Mouse (Mus musculus) megakaryocyte, embryonic 14.5 days (primary cell): ENCODE measurements around the gene Dapl1.

Experiments
- FLI1 ChIP-seq: IDR thresholded peaks from 2 replicates; pipeline ENCODE4 v1.6.1; 2012; ENCODE audit warnings: low read length, inconsistent platforms, mixed read lengths
- GATA1 ChIP-seq: IDR thresholded peaks from 3 replicates; pipeline ENCODE4 v1.6.1; 2012; ENCODE audit warnings: mixed read lengths, low read length, inconsistent platforms, borderline replicate concordance

DNA sequence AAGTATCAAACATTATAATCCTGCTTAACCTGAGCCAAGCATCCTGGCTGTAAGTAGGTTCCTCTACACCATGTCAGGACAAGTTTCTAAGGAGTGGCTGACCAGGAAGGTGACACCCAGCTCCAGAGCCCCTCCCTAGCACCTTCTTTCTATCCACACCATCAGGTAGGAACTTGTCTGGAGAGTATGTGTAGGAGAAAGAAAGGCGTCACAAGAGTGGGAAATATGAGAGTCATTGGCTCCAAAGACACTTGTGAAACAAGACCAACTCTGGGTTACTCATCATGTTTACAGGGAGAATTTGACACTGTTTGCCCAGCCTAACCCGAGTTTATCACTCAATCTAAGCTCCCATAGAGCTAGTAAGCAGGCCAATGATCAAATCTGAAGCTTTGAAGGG lies 36.7 kb upstream of the Dapl1 start:
- TF ChIP-seq GATA1 (no peak), FLI1 (no peak)
